Mouse (Mus musculus) ES-CJ7 (cell line): ENCODE results near the gene Clmp.

Source experiments
- DNase-seq: peaks from one replicate; pipeline ENCODE4 v3.0.0; 2011; ENCODE audit warnings: low read depth, low spot score

Clmp gene

DNA sequence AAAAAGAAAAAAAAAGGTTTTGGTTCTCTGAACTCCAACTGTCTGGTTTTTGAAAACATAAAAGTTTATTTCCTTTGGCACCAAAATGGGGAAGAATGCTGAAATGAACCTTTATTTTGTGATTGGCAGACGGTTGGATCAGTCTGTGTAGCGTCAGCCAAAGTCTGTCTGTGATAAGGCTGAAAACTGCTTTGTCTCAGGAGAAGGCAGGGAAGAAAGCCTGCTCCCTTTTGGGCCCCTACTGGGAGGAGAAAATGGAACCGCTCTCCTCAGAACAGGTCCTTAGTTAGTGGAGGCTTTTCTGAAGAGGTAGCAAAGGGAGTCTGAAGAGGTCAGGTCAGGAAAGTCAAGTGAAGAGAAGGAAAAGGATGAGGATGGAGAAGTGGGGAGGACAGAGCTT lies 7.3 kb downstream of the Clmp start:
- no peak for DNase-seq

- peak; percentile 22 for DNase-seq
These were observed 8.0 kb downstream of the Clmp start for GRCm38 (mm10) chr9:40693768-40694167.

GRCm38 (mm10) chr9:40694284-40694683 lies 8.5 kb downstream of the Clmp start:
- DNase-seq = no peak

GRCm38 (mm10) chr9:40696086-40696485 lies 10.3 kb downstream of the Clmp start:
- no peak for DNase-seq

DNA sequence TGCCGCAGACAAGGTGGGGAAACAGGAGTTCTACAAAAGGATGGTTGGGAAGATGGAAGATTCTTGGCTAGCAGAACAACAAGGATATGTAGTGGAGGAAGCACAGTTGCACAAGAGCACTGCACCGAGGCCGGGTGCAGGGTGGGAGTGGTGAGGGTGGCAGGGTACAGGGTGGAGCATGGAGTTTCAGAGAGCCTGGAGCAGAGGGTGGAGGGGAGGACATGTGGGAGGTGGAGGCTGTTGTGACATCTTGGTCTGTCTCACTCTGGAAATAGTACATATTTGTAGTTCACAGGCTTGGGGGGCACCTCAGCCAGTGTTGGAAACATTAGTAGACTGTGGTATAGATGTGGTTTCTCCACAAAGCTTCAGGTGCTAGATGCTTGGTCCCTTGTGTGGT lies 13.4 kb downstream of the Clmp start:
- no peak for DNase-seq

- DNase-seq = no peak
These were observed 14.5 kb downstream of the Clmp start for GRCm38 (mm10) chr9:40700253-40700652.

DNA sequence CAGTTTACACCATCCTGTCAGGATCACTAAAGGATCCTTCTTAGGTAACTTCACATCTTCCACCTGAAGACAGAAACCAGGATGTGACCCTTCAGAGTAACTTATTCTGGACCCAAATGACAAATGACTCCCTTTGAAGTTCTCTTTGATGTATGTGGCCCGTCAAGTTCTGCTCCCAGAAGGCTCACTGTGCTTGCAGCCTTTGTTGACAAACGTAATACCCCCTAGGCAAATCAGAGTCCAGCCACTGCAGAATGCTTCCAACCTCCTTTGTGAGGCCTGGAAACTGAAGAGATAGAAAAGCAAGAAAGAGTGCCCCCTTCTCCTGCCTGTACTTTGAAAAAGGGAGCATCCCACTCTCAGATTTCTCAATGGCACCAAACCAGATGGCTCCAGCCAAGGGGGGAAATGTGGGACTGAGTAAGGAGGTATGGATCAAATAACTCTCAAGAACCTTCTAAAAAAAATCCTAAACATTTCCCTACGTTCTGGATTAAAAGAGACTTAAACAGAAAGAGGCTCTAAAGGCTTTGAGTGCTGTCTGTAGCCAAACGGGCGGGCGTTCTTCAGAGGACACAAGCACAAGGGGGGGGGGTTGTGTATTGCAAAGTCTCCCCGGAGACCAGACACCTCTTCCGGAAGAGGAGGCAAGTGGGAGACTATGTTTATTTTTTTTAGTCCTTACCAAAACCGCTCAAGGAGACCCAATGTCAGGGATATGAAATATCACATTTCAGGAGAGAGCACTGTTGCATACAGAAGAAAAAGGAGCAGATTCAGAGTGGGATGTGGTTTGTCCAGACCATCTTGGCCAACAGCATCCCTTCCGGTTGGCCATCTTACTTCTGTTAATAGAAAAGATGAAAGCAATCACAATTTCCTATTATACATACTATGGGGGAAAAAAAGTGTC lies 18.9 kb downstream of the Clmp start:
- no peak for DNase-seq

DNA sequence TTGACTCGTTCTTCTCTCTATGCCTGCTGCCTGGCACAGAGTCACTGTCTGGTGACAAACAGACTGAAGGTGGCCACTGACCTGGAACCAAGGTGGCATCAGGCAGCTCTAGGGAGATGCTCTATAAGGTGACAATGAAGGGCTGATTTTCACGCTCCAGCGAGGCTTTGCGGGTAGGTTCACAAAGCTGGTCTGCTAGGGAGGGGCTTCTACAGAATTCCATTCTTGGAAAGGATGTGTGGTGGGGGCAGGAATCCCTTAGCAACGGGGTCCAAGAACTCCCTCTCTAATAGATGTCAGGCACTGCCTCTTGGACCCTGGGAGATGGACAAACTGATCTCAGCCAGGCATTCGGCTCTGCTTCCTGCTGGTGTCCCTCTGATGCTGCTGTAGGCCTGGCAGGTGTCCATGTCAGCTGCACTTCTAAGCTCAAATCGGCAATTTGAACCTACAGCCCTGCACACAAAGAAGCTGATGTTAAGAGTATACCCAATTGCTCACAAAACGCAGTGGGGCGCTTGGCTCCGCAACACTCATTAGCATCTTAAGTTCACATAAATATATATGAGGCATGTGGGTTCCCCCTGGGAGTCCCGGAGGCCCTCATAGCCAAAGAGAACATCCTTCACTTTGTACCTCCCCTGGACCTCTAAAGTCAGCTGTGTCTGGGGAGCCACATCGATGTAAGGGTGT lies 22.8 kb downstream of the Clmp start:
- no peak for DNase-seq

GRCm38 (mm10) chr9:40709141-40709537 lies 23.4 kb downstream of the Clmp start:
- no peak for DNase-seq

DNA sequence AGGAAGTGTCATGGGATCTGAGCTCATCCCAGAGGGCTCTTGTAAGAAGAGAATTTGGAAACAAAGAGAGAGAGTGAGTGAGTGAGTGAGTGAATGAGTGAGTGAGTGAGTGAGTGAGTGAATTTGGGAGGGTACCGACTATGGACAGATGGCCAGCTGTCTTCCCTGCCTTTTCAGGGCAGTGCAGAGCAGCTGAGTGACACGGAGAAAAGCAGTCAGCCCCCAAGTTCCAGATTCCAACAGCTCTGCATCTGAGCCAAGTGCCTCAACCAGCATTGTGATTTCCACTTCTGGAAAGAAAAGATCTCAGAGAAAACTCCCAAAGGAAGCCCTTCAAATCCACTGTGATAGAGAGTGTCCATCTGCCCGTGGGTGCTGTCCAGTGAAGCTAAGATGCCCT lies 23.8 kb downstream of the Clmp start:
- DNase-seq = no peak

DNA sequence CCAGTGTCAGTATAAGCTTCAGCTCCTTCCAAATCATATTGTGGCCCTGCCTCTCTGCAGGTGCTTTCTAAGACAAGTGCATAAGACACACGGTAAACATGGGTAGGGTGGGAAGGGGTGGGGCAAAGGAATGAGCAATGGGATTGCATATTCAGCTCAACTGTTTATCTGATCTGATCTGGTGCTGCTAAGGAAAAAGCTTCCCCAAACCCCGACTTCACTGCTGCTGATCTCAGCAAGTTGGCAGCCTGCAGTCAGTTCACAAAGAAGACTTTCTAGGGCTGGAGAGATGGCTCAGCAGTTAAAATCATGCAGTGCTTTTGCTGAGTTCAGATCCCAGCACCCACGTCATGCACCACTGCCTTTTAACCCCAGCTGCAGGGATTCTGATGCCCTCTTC lies 24.2 kb downstream of the Clmp start:
- no peak for DNase-seq

DNA sequence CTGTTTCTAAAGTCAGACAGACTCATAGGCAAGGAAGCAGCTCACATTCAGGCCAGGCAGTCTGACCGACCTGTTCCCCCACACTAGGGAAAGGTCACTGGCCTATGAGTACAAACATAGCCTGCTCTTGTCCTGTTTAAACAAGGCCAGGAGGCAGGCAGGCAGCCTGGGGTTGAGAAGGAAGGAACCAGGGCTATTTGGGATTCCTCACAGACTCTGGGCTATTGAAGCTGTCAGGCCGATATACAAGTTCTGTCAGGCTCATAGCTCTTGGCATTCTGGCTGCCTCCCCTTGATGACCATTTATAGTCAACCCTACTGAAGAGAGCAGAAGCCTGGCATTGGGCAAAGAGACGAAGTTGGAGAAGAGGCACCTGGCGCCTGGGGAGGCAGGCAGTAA lies 25.9 kb downstream of the Clmp start:
- DNase-seq = no peak

DNA sequence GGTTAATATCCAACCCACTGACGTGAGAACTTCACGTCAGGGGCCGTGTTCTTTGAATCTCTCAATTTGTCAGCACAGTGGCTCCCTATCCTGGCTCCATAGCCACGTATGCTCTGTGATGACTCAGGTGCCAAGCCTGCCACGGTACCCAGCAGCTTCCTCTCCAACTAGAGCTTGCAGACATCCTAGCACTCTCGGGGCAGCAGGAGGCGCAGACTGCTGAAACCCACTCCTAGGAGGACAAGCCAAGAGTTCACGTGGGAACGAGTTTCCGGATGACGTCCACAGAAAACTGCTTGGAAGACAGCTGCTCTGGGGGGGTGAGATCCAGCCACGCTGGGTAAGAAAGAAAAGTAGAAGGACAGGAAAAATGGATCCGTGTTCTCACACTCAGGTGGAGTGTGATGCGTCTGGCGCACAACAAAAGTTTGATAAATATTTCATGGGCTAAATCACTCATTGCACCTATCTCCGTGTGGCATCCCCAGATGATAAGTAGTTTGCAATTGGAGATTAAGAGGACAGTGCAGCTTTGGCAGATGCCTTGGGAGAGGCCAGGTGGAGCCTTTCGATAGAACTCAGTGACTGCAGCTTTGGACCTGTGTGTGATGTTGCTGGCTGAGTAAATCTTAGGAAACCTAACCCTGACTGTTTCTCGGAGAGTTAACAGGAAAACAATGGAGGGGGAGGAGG lies 31.6 kb downstream of the Clmp start:
- DNase-seq = no peak

- no peak for DNase-seq
These were observed 32.1 kb downstream of the Clmp start for GRCm38 (mm10) chr9:40717875-40718185.

DNA sequence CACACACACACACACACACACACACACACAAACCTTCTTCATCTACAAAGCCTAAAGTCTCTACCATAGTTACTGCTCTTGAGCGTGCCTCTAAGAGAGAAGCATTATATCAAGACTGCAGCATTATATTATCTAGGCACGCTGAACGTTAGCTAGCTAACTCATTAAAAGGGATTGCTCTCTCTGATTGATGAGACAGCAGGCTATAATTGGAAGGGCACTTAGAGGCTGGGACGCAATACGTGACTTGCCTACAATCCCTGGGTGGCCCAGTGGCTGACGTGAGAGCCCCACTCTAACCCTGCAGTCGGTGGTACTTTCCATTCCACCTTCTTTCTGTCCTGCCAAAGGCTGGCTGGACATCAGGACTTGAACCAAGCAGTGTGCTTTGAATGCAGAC lies 35.1 kb downstream of the Clmp start:
- DNase-seq = no peak

- no peak for DNase-seq
These were observed 37.6 kb downstream of the Clmp start for GRCm38 (mm10) chr9:40723311-40723772.

GRCm38 (mm10) chr9:40724978-40725377 lies 39.2 kb downstream of the Clmp start:
- DNase-seq = no peak

- DNase-seq = no peak
These were observed 41.5 kb downstream of the Clmp start for GRCm38 (mm10) chr9:40727140-40727823.

DNA sequence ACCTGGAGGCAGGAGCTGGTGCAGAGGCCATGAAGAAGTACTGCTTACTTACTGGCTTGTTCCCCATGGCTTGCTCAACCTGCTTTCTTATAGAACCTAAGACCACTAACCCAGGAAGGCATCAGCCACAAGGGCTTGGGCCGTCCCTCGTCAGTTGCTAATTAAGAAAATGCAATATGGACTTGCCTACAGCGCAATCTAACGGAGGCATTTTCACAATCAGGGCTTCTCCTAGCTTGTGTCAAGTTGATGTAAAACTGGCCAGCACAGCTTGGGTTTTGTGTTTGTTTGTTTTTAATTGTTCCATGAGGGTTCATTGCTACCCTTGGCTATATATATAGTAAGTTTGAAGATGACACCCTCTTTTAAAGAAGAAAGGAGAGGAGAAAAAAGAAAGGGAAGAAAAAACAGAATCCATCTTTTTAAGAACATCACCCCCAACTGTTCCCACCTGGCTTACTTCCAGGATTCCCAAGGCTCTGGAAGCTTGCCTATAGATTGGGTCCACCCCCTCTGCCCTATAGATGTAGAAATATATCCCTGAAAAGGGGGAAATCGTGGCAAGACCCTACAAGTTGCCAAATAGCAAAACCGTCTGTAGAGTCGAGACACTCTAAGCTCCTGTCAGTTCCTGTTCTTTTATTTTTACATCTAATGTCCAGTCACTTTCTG lies 42.2 kb downstream of the Clmp start:
- DNase-seq = no peak

DNA sequence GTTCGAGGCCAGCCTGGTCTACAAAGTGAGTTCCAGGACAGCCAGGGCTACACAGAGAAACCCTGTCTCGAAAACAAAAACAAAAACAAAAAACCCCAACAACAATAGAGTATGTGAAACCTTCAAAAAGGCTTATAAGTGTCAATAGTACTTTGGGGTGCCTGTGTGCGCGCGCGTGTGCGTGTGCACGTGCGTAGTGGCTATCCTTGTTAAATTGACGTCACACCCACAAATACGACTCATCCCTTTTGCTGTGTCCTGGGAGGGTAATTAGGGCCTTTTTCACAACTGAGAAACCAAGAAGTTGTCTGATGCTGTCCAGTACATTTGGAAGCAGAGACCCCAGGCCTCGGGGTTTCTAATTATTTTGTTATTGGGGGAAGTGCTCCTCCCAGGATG lies 44.5 kb downstream of the Clmp start:
- DNase-seq = peak; percentile 12
